Mouse (Mus musculus) urinary bladder, postnatal 10 days (tissue): ENCODE measurements around the gene Slc25a22.

Experiments
- DNase-seq: peaks from one replicate; pipeline ENCODE4 v3.0.0; 2022; ENCODE audit warnings: low spot score

The Slc25a22 gene

DNA sequence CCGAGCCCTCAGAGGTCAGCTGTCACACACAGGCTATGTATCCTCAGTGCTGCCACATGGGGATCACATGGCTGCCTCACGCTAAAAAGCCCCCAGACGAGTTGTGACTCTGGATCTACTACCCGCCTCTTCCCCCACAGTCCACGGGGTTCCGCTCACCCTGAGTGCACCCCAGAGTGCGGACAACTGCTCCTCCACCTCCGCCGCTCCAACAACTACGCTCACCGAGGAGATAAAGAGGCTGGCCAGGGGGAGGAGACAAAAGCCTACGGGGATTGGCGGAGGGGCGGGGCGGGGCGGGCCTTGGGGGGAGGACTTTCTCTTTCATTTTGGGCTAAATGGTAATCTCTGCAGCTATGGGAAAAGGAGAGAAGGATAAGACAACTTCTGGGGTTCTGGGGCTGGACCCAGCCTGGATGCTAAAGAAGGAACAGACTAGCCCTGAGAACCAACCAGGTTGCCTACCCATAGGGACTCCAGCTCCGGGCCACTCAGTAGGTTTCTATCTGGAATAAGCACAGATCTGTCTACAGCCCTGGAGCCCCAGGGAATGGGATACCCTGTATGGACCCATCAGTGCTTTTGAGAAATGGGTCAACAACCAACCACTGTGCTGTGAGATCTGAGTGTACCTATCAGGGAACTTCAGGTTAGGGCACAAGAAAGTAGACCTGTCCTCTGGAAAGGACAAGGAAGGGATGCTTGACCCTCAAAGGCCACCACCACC is 2.4 kb downstream of the Slc25a22 start:
- DNase-seq, result no peak

DNA sequence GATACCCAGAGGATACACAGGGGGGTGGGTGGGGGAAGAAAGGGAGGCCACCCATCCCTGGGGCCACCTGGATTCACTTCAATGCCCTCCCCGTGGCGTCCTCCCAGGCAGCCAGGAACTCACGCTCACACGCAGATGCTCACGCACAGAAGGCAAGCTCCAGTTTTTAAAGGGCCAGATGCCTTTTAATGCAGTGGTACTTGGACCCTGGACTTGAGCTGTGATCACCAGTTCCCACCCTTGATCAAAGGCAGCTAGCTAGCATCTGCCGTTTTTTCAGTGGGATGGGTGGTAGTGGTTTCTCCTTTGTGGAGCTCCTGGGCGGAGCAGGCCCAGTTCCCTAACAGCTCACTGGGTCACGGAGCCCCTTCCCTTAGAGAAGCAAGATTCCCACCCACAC is 3.2 kb downstream of the Slc25a22 start:
- no peak for DNase-seq

DNA sequence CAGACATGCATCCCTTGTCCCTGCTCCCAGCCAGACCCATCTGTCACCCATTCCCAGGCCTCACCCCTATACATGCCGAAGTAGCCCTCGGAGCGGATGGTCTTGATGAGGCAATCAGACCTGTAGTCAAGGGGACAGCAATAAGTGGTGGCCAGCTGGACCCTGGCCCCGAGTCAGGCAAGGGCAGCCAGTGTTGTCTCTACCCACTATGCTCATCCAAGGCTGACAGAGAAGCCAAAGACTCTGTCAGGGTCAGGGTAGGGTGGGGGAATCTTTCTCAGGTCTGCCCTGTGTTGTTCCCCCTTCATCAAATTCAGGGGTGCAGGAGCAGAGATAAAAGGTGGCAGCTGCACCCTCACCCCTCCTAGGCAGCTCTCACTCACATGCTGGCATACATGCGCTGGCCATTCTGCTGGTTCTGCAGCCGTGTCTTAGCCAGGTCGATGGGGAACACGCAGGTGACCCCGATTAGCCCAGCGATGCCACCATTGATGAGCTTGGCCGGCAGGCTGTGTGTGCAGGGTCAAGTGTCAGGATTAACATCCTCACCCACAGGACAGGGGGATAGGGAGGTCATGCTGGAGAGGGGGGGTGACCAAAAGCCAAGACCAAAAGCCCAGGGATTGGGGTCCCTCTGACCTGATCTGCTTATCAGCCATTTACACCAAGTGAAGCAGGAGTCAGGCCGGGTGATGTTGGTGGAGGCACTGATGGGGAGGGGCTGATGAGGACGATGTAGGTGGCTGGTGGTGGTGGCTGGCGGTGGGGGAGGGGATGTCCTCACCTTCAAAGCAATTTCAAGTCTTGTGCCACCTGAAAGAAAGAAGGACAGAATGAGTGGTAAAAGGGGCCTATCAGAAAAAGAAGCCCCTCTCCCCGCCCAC is 3.9 kb downstream of the Slc25a22 start:
- no peak for DNase-seq

DNA sequence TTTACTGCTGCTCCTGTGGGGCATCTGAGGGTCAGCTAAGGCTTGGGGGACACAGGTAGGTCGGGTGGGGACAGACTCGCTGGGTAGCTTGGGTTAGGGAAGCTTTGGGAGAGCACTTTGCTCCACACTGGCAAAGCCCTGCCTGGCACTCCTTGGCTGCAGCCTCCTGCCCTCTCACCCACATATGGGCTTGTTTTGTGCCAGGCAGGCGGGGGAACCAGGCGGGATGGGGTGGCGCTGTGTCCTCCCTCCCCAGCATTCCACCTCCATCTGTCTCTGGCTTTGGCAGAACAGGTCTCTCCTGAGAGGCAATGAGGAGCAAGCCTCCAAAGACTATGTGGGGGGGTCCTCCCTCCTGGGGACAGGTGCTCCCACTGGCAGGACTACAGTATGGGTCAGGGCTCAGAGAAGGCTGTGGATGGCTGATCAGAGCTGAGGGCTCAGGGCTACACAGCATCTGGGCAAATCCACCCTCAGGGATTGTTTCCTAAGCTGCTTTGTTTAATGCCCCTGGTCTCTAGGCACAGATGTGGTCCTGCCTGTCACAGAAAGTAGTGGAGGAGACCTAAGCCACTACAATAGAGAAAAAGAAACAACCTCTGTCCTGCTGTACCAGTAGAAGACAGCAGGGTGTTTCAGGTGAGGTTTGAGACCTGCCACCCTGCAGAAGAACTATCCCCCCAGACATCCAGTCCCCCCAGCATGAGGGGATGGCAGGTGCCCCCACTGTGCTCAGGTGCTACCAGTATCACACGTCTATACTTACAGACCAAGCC is 4.8 kb downstream of the Slc25a22 start:
- DNase-seq, result no peak

DNA sequence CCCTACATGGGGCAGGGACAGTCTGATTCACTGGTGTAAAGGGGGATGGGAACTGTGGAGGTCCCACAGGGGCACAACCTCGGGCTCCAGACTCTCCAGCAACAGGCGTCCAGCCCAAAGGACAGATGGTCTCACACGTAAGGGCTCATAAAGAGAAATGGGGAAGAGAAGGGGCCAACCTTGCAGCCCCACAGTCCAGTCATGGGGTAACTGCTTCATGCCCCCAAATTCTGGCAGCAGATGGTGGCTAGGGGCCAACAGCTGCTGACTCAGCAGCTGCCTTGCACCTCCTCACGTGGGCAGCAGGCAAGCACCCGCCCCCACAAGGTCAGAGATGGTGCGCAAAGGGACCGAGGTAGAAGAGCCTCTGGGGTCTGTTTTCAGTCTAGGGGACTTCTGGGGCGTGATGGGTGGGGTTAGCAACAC is 5.5 kb downstream of the Slc25a22 start:
- no peak for DNase-seq

DNA sequence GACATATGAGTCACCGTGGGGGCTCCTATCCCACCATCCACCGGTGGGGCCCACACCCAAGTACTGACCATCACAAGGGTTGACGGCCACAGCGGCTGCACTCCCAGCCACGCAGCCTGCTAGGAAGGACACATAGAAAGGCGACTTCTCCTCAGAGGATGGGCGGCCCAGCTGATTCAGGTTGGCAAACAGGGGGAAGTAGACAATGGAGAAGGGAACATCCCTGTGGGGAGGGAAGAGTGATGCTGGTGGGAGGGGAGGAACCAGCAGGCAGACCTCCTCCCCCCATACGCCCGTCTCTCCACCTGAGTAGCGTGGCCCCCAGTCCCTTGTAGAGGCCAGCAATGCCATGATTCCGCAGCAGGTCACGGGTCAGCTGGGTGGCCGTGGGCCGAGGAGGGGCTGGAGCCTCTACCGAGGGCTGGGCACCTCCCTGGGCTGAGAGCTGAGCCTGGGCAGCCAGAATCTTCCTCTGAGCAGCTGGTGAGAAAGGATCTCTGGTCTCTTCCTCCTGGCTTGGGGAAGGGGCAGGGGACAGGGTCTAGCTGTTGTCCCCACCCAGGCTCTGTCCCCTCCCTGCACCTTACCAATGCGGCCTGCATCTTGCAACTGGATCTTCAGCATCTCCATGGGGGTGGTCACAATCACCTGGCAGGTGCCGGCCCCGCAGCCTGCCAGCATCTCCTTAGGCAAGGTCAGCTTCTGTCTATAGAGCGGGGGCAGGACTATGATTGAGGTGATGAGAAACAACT is 6.1 kb downstream of the Slc25a22 start:
- DNase-seq, result no peak

DNA sequence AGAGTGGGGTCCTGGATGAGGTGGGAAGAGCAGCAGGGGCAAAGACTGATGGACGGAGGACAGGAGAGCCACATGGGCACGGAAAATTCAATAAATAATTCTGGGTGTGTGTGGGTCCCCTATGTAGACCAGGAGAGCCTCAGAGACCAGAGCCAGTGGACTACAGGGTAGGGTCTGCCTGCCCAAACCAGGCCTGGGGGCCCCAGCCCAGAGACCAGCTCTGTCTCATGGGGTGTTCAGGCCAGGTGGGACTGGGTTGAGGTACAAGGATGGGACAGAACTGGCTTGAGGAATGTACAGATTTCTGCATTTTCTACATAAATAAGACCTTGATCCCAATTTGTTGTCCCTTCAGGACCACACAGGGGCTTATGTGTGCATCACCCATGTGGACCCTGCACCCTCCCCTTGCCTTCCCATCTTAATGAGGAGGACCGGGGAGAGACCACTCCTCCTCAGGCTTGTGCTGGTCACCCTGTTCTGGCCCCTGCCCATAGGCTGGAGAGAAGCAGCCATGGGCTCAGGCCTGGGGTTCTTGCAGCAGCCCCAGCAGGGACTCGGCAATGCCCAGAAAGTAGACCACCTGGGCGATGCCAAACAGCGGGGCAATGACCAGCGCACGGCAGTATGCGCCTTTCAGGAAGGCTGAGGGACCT is 7.0 kb downstream of the Slc25a22 start:
- DNase-seq, result no peak

DNA sequence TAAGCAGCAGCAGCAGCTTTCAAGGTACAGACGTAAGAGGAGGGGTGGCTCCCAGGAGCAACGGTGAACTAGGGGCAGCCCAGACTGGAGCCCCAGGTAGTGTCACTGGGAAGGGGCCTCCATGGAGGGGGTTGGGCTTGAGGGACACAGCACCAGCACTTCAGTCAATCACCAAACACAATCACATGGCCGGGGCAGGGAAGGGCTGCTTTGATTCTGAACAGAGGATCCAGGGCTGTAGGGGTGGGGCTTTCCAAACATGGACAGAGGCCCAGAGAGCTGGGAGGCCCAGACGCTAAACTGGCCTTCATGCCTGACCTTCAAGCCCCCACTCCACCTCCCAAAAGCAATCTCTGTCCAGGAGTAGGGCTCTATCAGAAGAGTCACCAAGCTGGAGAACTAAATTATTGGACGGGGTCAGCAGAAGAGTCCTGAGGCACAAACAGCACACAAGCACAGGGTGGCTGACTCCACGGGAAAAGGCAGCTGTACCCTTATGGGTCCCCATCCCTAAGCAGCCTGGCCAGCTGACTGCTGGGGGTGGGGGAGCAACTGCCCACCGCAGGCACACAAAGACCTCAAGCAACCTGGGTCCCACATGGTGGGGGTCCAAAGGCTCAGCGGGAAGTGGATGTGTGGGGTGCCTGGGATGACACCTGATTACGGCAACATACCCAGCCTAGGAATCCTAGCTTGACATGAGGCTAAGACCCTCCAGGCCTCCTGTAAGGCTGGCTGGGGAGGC is 7.7 kb downstream of the Slc25a22 start:
- no peak for DNase-seq

DNA sequence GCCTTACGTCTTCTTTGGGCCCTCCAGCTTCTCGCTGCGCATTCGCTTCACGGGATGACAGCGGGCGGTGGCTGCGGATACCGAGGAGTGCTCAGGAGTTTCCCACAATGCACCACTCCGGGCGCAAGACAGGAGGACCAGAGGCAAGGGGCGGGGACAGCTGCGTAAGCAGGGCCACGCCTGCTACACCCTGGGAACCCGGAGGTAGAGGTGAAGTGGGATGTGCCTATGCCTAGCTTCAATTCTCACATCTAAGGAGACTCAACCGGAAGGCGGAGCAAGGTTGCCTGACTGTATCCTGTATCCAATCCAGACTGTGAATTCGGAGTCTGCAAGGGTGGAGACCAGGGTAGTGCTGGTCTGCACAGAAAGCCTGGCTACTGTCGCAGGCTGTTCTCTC is 8.4 kb downstream of the Slc25a22 start, which contains the start of gene Cend1:
Cend1 (minus strand) TSS at position 182 of the 400 bp plus-strand sequence.
- DNase-seq, result no peak

DNA sequence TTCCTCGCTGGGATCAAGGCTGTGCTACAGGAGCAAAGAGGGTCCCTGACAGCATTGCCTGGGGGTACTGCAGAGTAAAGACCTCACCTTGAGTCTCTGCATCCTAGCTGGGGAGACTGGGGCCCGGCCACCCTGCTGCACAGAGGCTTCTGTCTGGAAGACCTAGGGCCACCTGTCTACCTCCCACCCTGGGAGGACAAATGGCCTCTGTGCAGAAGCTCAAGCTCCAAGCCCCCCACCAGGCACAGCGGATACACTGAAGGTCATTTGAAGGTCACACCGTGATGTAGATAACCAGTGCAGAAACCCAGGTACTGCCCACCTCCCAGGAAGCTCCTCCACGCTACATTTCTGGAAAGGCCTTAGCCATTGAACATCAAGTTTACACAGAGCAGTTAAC is 9.0 kb downstream of the Slc25a22 start:
- no peak for DNase-seq

DNA sequence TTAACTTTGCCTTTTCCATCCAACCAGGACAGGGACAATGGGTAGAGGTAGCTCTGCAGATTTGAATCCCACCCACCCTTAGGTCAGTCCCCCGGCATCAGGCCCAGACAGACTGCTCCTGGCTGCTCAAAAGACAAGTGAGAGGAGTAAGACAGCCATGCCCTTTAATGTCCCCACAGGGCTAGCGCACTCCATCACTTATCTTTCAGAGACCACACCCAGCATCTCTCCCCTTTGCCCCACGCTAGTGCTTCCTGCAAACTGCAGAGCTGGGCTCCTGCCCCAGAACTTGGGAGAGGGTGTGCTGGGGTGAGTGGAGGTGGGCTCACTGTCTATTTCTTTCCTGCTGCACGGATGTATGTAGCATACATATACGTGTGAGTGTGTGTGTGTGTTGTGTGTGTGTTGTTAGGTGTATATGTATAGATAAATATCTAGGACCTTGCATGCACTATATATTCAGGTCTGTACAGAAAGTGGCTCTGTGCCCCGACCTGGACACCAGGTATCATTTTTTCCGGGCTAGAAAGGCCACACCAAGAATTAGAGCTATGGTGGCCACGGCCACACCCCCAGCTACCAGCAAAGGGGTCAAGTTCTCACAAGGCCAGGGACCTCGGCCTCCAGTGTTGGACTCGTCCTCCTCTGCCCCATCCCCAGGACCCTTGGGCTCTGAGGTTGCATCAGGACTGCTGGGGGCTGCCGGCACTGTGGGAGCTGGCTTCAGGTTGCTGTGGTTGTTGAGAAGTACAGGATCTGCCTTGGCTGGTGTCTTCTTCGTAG is 10.6 kb downstream of the Slc25a22 start:
- DNase-seq, result no peak

DNA sequence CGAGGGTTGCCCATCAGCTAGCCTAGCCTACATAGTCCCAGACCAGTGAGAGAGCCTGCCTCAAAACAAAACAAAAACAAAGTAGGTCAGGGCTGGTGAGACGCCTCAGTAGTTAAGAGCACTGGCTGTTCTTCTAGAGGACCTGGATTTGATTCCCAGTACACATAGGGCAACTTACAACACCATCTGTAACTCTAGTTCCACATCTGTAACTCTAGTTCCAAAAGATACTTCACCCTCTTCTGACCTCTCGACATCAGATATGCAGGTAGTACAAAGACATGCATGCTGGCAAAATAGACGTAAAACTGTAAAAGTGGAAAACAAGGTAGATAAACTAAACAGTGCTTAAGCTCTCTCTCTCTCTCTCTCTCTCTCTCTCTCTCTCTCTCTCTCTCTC is 13.9 kb downstream of the Slc25a22 start:
- DNase-seq, result no peak

DNA sequence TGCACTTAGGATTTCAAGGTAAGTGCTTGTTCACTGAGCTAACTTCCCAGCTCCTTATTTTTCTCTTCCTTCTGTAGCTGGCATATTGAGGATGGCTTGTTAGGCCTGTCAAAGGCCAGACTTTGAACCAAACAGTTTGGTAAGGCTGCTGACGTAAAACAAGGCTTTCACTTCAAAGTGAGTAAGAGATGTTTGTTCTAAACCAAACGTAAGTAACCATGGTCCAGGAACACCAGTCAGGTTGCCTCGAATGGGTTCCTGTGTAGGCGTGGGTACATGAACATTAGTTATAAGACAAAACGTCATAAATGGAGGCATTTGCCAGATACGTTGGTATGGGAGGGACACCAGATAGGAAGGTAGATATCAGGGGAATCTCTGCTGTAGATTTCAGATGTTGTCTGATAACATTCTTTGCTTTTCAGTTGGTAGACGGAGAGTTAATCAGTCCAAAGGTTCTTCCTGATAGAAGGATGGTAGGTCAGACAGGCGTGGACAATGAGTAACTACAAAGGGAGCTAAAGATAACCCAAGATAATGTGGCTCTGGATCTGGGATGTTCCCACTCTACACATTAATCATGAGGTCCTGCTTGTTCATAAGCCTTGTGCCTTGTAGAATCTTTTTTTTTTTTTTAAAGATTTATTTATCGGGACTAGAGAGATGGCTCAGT is 17.5 kb downstream of the Slc25a22 start:
- no peak for DNase-seq

DNA sequence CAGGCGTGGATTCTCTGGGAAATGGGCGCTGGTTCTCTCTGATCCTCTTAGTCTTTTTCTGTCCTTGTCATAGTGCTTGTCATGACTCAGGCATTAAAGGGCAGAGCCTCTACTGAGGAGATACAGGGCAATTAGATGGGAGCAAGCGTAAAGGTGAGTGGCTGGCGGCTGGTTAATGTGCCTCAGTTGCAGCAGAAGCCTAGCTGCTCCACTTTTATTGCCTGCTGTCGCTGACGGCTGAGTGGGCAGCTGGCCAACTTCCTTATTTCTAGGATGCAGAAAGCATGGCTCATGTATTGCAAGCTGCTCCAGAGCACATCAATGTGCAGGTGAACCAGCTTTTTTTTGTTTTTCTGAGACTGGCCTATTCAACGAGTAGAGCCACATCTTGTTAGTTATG is 18.7 kb downstream of the Slc25a22 start:
- DNase-seq, result no peak

DNA sequence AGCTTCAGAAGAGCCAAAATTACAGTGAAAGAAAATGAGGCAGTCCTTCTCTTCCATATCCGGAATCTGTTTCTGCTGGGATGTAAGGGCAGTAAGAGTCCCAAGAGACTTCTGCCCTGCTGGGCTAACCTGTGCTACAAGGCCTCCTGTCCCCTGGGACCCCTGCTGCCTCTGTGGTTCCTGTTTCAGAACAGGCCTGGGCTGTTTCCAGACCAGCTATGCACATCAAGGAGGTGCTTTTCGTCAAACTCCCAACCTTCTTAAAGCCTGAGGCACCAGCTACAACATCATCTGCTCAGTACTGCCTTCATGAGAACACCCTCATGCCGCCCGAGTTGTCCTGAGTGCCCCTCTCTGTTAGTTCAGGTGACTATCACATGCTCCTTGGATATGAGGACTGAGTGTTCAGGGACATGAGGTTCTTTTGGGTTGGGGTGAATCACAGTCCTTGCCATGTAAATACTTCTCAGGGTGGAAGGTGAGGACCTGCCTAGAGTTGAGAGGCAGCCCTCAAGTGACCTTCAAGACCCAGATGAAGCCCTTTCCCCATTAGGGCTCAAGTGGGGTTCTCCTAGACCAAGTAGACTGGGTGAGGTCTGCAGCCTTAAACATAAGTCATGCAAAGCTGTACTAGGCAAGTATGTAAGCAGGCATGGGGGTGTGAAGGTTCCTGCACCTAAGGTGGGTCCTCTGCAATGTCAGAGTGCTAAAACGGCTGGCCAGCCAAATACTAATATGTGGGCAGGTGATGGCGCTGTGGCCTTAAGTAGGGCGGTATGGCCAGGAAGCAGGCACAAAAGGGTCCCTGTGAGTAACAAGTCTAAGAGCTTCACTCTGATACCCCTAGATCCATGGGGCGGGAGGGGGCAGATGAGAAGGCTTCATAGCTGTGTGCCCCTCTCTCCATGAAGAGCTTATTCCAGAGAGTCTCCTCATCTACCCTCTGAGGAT is 19.7 kb downstream of the Slc25a22 start:
- no peak for DNase-seq

DNA sequence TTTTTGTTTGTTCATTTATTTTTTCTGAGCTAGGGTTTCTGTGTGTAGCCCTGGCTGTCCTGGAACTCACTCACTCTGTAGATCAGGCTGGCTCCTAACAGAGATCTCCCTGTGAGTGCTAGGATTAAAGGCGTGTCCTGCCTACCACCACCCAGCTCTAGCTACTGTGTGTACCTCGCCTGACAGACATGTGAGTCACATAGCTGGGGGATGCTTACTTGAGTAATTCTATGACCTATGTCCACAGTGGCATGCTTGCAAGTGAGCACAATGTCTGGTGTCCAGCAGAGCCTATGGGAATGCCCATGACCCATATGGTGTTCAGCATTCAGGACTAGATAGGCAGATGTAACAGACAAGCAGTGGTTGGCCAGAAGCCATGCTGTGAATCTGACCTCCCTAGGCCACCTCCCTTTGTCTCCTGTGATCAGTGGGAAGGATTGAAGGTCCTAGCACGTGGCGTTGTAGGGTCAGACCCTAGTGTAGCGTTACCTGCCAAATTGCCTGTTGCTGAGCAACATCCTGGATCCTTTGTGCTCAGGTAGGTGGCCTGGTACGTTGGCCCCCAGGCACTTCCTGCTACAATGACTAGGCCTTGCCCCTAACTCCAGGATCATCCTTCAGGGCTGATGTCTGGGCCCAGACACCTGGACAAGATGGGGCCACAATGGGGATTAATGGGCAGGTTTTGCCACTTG is 21.4 kb downstream of the Slc25a22 start:
- no peak for DNase-seq
